Mouse (Mus musculus) retina, postnatal 7 days (tissue): ENCODE data around the gene Dppa2.

ENCODE experiments used
- DNase-seq: peaks from one replicate; pipeline ENCODE4 v3.0.0-alpha.2; 2012; ENCODE audit warnings: low read depth, low spot score

Gene Dppa2

DNA sequence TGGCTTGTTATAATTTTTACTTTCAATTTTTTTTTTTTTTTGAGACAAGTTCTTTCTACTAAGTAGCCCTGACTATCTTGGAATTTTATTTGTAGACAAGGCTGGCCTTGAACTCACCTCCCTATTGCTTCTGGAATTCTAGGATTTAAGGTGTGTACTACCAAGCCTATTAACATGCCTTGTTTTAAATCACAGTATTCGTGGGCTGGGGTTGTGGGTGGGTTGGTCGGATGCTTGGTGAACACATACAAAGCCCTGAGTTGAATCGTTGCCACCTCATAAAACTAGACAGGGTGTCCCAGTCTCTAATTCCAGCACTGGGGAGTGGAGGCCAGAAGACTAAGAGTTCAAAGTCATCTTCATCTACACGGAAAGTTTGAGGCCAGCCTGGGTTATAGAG, 31.6 kb downstream of the Dppa2 start:
- no peak for DNase-seq

DNA sequence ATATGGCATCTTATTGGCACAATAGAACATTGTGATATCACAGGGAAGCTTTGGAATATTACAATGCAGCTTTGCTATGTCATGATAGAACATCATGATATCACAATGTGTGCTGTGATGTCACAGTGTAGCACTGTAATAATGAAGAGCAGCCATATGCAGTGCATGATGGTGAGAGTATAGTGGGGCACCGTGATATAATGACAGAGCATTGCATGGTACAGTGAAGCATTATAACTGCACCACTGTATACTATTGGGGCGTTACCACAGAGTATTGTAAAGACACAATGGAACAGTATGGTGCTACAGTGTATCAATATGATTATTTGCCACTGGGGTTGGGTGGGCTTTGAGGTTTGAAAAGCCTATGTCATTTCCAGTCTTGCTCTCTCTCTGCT, 40.5 kb downstream of the Dppa2 start:
- DNase-seq, result no peak

DNA sequence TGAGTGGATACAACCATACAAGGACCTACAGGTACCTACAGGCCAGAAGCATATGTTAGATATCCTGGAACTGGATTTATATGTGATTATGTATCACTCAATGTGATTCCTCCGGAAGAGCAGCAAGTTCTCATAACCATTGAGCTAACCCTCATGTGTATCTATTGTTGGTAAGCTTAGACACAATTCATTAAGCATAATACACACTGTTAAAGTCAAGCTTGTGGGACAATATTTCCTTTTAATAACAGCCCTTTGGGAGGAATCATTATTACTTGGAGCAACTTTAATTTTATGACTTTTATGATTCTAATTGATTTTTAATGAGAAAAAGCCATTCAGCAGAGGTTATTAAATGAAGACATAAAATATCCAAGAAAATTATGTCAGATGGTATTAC, 43.5 kb downstream of the Dppa2 start:
- no peak for DNase-seq

DNA sequence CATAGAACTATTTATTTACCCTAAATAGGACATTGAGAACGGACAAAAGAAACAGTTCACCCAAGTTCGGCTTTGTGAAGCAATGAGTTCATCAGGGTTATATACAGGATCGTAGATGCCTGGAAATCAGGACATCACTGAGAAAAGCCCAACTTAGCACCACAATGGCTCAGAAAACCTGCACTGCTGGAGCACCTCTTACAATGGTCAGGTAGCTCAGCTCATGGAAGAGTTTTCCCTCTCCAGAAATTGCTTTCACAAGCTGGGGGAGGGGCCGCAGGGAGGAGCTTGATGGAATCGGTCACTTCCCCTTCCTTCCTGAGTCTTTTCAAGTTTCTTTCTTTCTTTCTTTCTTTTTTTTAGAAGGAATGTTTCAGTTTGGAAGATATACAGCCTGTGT, 52.0 kb downstream of the Dppa2 start:
- DNase-seq, result no peak

DNA sequence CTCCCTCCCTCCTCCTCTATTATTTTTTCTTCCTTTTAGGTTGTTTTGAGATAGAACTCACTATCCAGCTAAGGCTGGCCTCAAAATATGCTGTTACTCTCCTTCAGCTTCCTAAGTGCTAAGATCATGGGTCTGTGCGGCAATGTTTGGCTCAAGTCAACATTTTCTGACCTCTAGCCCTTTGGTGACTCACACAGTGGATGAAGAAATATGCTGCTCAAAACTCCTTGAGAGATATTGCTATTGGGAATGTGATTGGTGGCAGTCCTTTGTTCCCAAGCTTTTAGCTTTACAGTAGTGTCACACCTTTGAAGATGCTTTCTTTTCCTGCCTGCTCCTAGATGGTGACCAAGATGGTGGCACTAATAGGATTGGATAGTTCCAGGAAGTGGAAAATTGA, 52.7 kb downstream of the Dppa2 start:
- no peak for DNase-seq

DNA sequence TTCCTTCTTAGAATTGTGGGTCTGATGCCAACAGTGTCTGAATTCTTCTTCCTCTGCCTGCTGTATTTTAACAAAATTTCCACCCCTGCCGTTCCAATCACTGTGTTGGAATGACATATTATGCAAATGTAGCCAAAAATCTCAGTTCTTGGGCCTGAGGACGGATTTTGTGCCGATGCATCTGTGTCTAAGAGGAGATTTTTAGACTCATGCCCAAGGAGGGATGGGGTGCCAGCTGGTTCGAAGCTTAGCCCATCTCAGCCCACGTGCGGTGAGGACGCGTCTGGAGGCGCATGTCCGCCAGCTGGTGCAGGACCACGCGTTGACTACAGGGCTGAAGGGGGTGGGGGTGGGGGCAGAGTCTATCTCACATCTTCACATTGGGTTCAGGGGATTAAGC, 57.2 kb downstream of the Dppa2 start:
- no peak for DNase-seq

DNA sequence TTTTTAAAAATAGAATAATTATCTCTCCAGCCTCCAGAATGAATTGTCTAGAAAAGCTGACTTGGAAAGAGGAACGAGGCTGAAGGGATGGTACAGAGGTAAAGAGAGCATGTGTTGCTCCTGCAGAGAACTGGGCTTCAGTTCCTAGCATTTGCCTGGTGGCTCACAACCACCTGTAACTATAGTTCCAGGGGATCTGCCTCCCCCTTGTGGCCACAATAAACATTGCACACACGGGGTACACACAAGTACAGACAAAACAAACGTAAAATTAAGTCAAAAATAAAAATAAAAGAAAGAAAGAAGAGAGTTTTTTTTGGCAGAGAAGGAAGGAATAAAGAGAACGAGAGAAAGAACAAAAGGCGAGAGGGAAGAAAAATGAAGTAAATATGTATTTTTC, 63.1 kb downstream of the Dppa2 start:
- no peak for DNase-seq

DNA sequence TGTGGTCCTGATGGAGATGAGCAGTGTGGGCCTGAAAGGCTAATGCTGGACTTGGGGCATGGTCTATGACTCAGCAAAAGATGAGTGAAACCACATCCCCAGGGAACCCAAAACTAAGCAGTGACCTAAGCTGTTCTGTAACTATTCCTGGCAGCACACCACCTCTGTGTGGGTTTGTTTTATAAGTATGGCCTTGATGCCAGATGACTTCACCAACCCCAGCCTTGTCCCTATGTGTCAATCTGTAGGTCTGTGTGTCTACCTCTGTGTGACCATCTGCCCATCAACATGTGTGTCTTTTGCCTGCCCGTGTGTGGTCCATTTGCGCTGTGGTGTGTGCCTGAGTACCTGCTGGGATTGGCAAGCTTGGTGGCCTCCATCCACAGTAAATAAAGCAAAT, 64.4 kb downstream of the Dppa2 start:
- DNase-seq, result no peak
